Mouse (Mus musculus) heart, adult 9 months (tissue): Measurements from ENCODE around the gene Otp.

Source experiments
- DNase-seq, 2 experiments: peaks; one replicate each; pipeline ENCODE4 v3.0.0; 2022; ENCODE audit warnings: low spot score in 2 of 2

The Otp gene

DNA sequence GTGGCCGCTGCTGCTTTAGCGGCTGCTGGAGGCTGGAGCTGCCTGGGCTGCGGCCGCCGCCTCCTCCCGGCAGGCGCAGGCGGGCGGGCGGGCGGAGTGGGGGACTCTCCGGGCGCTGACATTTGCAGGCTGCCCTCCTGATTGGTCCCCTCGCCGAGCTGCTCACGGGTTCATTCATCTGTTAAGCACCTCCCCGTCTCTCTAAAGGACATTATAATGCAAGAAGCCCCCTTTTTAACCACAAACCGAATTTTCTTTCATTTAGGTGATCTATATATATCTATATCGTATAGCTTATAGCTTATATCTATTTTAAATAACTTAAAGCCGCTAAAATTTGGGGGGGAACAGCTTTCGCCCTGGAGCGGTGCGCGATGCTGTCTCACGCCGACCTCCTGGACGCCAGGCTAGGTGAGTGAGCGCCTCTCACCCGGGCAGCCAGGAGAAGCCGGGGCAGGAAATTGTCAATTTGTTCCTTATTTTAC lies at the start of gene Otp:
Otp (plus strand) TSS at position 207 of the 485 bp plus-strand sequence.
- no peak for DNase-seq

- DNase-seq, result no peak
Measured at GRCm38 (mm10) chr13:94826389-94826788, 49.0 kb upstream of the Otp start.

- no peak for DNase-seq
Measured at GRCm38 (mm10) chr13:94826986-94827385, 48.4 kb upstream of the Otp start.

GRCm38 (mm10) chr13:94827847-94828246 lies 47.6 kb upstream of the Otp start:
- DNase-seq, result no peak

- no peak for DNase-seq
Measured at GRCm38 (mm10) chr13:94838047-94838720, 37.2 kb upstream of the Otp start.

DNA sequence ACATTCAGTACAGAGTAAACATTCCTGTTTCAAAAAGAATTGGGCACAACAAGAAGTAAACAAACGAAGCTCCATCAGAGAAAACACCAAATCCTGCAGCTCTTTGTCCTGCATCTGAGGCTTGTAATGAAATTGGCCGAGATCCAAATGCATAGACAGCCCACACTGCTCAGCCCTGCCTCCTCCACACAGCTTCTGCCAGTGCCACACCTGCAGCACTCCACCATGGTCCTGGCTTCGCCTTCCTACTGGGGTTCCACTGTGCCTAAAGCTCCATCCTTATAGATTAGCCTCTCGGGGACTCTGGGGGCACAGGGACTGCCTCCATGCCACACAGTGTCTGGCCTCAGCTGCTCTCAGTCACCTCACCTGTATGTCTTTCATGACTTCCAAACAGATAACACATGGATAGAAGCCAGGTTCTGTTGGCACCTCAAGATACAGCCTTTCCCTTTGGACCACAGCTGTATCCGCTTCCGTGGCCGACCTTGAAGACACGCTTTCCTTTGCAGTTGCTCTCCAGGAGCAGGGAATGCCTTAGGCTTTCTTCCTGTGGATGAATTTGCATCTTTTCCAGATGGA lies 36.6 kb upstream of the Otp start:
- DNase-seq, result no peak

DNA sequence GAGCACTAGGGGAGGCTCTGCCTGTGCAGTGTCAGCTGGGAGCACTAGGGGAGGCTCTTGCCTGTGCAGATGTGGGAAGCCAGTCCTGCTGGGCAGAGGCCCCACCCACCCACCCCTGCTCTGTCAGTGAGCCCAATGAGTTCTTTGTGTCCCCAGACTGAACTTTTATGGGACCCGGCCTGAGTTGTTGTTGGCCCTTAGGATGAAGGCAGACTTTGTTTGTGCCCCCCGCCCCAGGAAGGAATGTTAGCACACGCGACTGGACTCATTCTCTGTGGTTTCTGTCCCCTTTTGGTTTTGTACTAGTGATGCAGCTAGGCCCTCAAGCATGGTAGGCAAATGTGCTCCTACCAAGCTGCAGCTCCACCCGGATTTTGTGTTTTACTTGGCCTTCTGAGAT lies 32.2 kb upstream of the Otp start:
- DNase-seq, result no peak

DNA sequence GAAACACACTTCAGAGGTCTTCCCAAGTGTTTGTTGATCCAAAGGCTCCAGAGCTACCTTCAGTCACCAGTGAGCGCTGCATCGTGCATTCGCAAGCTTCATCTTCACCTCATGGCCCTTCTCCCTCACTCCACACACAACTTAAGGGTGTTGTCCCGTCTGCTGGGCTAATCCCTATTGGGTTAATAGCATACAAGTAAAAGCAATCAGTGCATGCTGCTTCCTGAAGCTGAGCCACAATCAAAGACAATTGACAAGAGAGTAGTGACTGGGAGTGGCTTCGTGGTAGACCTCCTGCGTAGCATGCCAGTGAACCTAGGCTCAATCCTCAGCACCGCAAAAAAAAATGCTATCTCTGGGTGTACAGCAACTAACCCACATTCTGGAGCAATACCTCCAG lies 27.5 kb upstream of the Otp start:
- no peak for DNase-seq

DNA sequence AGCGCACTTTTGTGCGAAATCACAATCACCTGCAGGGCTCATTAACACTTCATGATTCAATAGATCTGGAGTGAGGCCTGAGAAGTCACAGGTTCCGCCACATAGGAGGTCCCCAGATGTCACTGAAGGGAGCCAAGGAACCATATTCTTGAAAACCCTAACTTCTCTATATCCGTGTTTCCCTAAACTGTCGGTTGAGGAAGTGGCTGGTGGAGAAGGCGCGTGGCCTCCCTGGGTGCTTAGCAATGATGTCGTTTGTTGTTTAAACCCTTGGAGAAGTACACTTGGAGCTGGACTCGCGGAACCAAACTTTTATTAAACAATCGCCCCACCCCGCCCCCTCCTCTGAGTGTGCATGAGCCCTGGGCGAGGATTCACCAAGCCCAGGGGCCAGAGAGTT lies 26.1 kb upstream of the Otp start:
- DNase-seq, result no peak

DNA sequence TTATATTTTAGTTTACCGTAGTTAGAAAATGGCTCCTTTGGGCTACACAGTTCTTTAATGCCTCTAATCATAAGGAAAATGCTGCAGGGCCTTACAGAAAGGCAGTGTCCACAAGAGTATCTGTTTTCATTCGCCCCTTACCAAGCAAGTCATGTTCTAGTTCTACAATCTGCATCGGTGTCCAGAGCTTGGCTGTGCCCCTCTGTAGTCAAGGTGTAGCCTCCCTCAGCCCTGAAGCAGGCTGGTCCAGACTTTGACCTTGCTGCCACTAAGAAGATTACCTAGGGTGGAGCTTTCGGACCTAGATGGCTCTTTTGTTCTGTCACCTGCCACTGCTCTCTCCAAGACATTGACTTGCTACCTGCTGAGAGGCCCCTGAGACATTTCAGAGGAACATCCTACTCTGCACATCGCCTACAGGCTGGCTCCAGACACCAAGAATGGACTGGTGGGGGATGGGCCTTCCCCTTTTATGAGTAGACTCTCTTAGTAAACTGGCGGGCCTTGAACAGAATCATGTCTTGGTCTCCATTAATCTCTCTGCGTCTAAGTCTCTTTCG lies 17.3 kb upstream of the Otp start:
- no peak for DNase-seq

- no peak for DNase-seq
Measured at GRCm38 (mm10) chr13:94859256-94859655, 16.1 kb upstream of the Otp start.

GRCm38 (mm10) chr13:94862491-94863230 lies 12.7 kb upstream of the Otp start:
- DNase-seq, result no peak

GRCm38 (mm10) chr13:94866906-94867305 lies 8.5 kb upstream of the Otp start:
- DNase-seq, result no peak

- DNase-seq, result no peak
Measured at GRCm38 (mm10) chr13:94867772-94868171, 7.6 kb upstream of the Otp start.

GRCm38 (mm10) chr13:94868478-94868950 lies 6.9 kb upstream of the Otp start:
- peak in 1 of 2 experiments; percentile 8 for DNase-seq

DNA sequence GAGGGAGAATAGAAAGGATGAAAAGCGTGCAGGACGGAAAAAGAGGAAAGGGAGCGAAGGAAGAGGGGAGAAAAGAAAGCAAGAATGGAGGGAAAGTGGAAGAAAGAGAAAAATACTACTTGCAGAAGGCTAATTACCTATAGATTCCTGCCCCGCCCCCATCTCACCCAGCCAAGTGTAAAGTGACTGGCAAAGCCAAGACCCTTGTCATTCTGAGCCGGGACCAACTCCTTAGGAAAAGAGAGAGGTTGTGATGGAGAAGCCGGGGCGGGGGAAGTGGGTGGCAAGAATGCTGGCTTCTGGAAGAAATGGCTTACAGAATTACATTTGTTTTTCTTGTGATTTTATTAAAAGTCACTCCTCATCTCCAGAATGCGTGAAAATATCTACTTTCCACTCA lies 5.9 kb upstream of the Otp start:
- no peak for DNase-seq

GRCm38 (mm10) chr13:94870071-94870460 lies 5.3 kb upstream of the Otp start:
- no peak for DNase-seq

- DNase-seq, result no peak
Measured at GRCm38 (mm10) chr13:94870461-94871186, 4.8 kb upstream of the Otp start.

DNA sequence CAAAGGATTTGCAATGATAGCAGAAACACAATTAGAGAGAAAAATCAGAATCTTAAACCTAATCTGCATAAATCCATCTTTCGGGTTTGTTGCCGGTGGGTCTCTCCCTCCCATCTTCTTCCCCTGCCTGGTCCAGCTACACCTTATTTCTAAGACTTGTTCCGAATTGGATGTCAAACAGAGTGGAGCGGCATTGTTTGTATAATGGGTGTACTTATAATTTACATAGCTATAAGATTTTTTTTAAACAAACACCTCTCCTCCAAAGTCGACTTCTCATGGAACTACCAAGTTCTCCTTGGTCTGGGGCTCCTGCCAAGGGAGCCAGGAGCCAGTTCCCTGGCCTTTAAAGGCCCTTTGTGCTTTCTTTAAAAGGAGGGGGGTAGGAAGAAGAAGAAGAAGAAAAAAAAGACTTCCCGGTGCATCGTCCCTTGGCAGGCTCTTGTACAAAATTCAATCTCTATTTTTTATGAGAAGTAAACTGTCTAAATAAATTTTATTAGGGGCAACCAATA lies 3.5 kb upstream of the Otp start:
- DNase-seq, result no peak

DNA sequence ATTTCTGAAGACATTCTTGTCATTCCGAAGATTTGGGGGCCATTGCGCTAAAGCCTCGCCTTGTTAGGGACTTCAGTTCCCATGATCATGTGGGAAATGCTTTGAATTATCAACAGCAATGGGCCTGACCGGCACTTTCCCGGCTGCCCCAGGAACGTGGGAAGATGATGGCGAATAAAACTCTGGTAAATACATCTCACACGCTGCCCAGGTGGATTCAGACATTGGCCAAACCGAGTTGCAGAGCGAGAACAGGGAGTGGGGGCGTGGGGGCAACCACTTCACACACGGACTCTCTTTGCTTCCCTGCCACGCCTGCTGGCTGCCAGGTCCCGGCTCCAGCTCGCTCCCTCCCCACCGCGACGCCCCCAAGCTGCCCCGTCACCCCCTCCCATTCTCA lies 3.0 kb upstream of the Otp start:
- no peak for DNase-seq
